ENCODE assay signal across 8 mouse cellular contexts in the genomic region with DNA sequence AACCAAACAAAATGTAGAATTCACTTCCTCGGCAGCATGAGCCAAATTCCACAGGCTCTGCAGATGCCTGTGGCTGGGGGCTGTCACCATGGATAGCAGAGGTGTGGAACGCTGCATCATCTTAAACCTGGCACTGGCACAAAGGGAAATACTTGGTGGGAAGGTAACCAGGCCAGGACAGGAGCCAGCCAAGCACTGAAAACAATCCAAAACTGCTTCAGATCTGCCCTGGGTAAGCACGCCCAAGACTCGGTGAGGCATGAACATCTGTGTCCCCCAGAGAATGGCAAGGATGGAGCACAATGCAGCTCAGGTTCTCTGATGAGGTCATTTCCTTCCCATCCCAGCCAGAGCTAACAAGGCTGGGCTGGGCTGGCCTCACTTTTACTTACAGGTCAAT. TPM values are rescaled to one million over a fixed set of nuclear protein-coding genes. Genes with fewer than 3 reads are reported as not detected.
DNase-seq lines count a peak whose midpoint lies in the region; ATAC-seq and TF ChIP-seq lines count a peak whose summit lies in the region.

No protein-coding gene starts in this region.

- DNase-seq in gastrocnemius, adult 18-20 months (ENCODE audit: low spot score) = peak; percentile 53
- DNase-seq in gastrocnemius, postnatal 10 days = no peak
- DNase-seq in c-Kit-positive CD71-positive TER-119-positive erythroid progenitor cells, embryonic 14.5 days (ENCODE audit: low spot score) = no peak
- no peak for DNase-seq in cerebellum, adult 2 months

- TF ChIP-seq POLR2A in small intestine, adult 2 months (IDR thresholded peaks at IDR 0.05; ENCODE audit: low read depth, low read length) = no peak
- TF ChIP-seq POLR2A in cerebellum, adult 2 months (IDR thresholded peaks at IDR 0.05; ENCODE audit: borderline replicate concordance, insufficient read depth, low read length) = no peak

- 0 out of 2 replicates have a peak, but pooled peaks cover 5% of the 10 kb centered on the region for H3K9me3 ChIP-seq in heart, embryonic 12.5 days (replicated peaks)
- no peaks in the 10 kb centered on the region for H3K9me3 ChIP-seq in kidney, embryonic 16.5 days (ENCODE audit: low read length)

- H3K4me1 ChIP-seq in brown adipose tissue, adult 24 weeks (ENCODE audit: control insufficient read depth, insufficient read depth, insufficient read length, low read length) = peaks cover 9% of the 10 kb centered on the region
- peaks cover 12% of the 10 kb centered on the region for H3K4me1 ChIP-seq in heart, embryonic 12.5 days (replicated peaks)
- peaks cover 39% of the 10 kb centered on the region for H3K4me1 ChIP-seq in kidney, embryonic 16.5 days (ENCODE audit: insufficient read depth, low read length)
- no peaks in the 10 kb centered on the region; the same call in 1 of the 2 replicates for H3K4me1 ChIP-seq in small intestine, adult 2 months (ENCODE audit: control insufficient read depth, insufficient read depth, insufficient read length, low read length)
- H3K4me1 ChIP-seq in cerebellum, adult 2 months (ENCODE audit: control insufficient read depth, insufficient read depth, low read length) = no peaks in the 10 kb centered on the region

- H3K27ac ChIP-seq in brown adipose tissue, adult 24 weeks (replicated peaks; ENCODE audit: low read depth, low read length) = peak overlapping the region; percentile 79
- 0 out of 2 replicates have a peak overlapping the region, but pooled peaks have one; percentile 1 for H3K27ac ChIP-seq in heart, embryonic 12.5 days (ENCODE audit: poor library complexity, severe bottlenecking)
- peak overlapping the region; percentile 87 for H3K27ac ChIP-seq in kidney, embryonic 16.5 days (ENCODE audit: low read length)
- peak overlapping the region; percentile 45; the same call in 1 of the 2 replicates for H3K27ac ChIP-seq in small intestine, adult 2 months (ENCODE audit: insufficient read depth, low read depth, low read length)
- H3K27ac ChIP-seq in cerebellum, adult 2 months (ENCODE audit: insufficient read depth, low read length) = no peak overlapping the region

- no peak overlapping the region for H3K4me3 ChIP-seq in brown adipose tissue, adult 24 weeks (ENCODE audit: insufficient read depth, low read depth, low read length)
- no peak overlapping the region for H3K4me3 ChIP-seq in heart, embryonic 12.5 days
- H3K4me3 ChIP-seq in kidney, embryonic 16.5 days (ENCODE audit: low read length) = no peak overlapping the region
- no peak overlapping the region for H3K4me3 ChIP-seq in small intestine, adult 2 months (ENCODE audit: low read depth, low read length)
- no peak overlapping the region for H3K4me3 ChIP-seq in cerebellum, adult 2 months (replicated peaks; ENCODE audit: insufficient read depth, low read depth, low read length)

- H3K9ac ChIP-seq in heart, embryonic 12.5 days = no peak overlapping the region
- no peak overlapping the region; the same call in 1 of the 2 replicates for H3K9ac ChIP-seq in kidney, embryonic 16.5 days (replicated peaks; ENCODE audit: low read length)

- no peaks in the 10 kb centered on the region for H3K27me3 ChIP-seq in heart, embryonic 12.5 days (replicated peaks)
- no peaks in the 10 kb centered on the region for H3K27me3 ChIP-seq in kidney, embryonic 16.5 days (ENCODE audit: insufficient read depth, low read length)
- no peaks in the 10 kb centered on the region for H3K27me3 ChIP-seq in small intestine, adult 2 months (ENCODE audit: control insufficient read depth, insufficient read depth, low read length)
- H3K27me3 ChIP-seq in cerebellum, adult 2 months (ENCODE audit: control insufficient read depth, insufficient read depth, low read length) = no peaks in the 10 kb centered on the region

- H3K36me3 ChIP-seq in heart, embryonic 12.5 days = no peaks in the 10 kb centered on the region
- no peaks in the 10 kb centered on the region for H3K36me3 ChIP-seq in kidney, embryonic 16.5 days (ENCODE audit: insufficient read depth, low read length)
- H3K36me3 ChIP-seq in small intestine, adult 2 months (ENCODE audit: control insufficient read depth, insufficient read depth, low read length) = no peaks in the 10 kb centered on the region

- TF ChIP-seq CTCF in small intestine, adult 2 months (IDR thresholded peaks at IDR 0.05; ENCODE audit: extremely low read depth, insufficient read length, insufficient replicate concordance, low read depth, low read length) = no peak
- TF ChIP-seq CTCF in cerebellum, adult 2 months (IDR thresholded peaks at IDR 0.05; ENCODE audit: borderline replicate concordance, insufficient read depth, low read depth, low read length) = no peak

- ATAC-seq in heart, embryonic 12.5 days (ENCODE audit: insufficient number of reproducible peaks, low FRiP score) = peak; percentile 18; the same call in 1 of the 2 replicates
- peak; percentile 47 for ATAC-seq in kidney, embryonic 16.5 days (ENCODE audit: low FRiP score, low TSS enrichment)

- 43% methylated on average over 4 of the region's 4 CpGs for WGBS in heart, embryonic 12.5 days
- WGBS in kidney, embryonic 16.5 days = 24% methylated on average over 4 of the region's 4 CpGs
- WGBS in small intestine, adult 2 months = 15% methylated on average over 4 of the region's 4 CpGs
- 11% methylated on average over 4 of the region's 4 CpGs for WGBS in cerebellum, adult 2 months

- H3K4me2 ChIP-seq in heart, embryonic 12.5 days = no peak overlapping the region
- H3K4me2 ChIP-seq in kidney, embryonic 16.5 days (replicated peaks; ENCODE audit: low read depth, low read length) = no peak overlapping the region

RNA-seq across cellular contexts. Expression of gene Tgfbr2, which starts 43.6 kb away (rescaled TPM):
- total RNA-seq in gastrocnemius, adult 18-20 months (2021) = 10 to 100 TPM; 14.7 to 20.2 TPM
- total RNA-seq in gastrocnemius, postnatal 10 days (2021) = 10 to 100 TPM; 39.2 to 50.0 TPM
- 60.5 and 68.8 TPM in 2 replicates for polyA plus RNA-seq in brown adipose tissue, adult 24 weeks (2012; ENCODE audit: insufficient read depth, insufficient read length, missing spikeins)
- polyA plus RNA-seq in heart, embryonic 12.5 days (2016; fragmentation: Nextera tagmentation; extraction: Ambion mirVana) = 22.0 and 22.3 TPM in 2 replicates
- polyA plus RNA-seq in kidney, embryonic 16.5 days (2015; fragmentation: Nextera tagmentation; extraction: Ambion mirVana) = 33.8 and 35.9 TPM in 2 replicates
- 19.6 and 27.2 TPM in 2 replicates for polyA plus RNA-seq in small intestine, adult 2 months (2012; rRNA removed)
- polyA plus RNA-seq in cerebellum, adult 2 months (2012; rRNA removed) = 7.6 and 8.1 TPM in 2 replicates
